Mouse (Mus musculus): ENCODE measurements at regions not wholly inside any gene's neighbourhood (a gene's known extent, or its start where the extent isn't known, plus 50 kb on each side); places are given as distances from the start of the nearest gene placed in this dataset.

GRCm38 (mm10) chr4:153542631-153543031 lies 60.0 kb upstream of the Ajap1 start:
- ATAC-seq (replicated peaks; ENCODE audit: poor library complexity, severe bottlenecking) = no peak

GRCm38 (mm10) chr4:153543900-153544648 lies 61.5 kb upstream of the Ajap1 start:
- no peak for ATAC-seq (replicated peaks; ENCODE audit: poor library complexity, severe bottlenecking)

GRCm38 (mm10) chr4:153546709-153547108 lies 64.1 kb upstream of the Ajap1 start:
- no peak for ATAC-seq (replicated peaks; ENCODE audit: poor library complexity, severe bottlenecking)

GRCm38 (mm10) chr4:153547111-153547510 lies 64.5 kb upstream of the Ajap1 start:
- no peak for ATAC-seq (replicated peaks; ENCODE audit: poor library complexity, severe bottlenecking)

- ATAC-seq (replicated peaks; ENCODE audit: poor library complexity, severe bottlenecking) = no peak
These were observed 65.3 kb upstream of the Ajap1 start for GRCm38 (mm10) chr4:153547871-153548270.

- no peak for ATAC-seq (replicated peaks; ENCODE audit: poor library complexity, severe bottlenecking)
These were observed 68.7 kb upstream of the Ajap1 start for GRCm38 (mm10) chr4:153551291-153551690.

- ATAC-seq (replicated peaks; ENCODE audit: poor library complexity, severe bottlenecking) = no peak
These were observed 69.9 kb upstream of the Ajap1 start for GRCm38 (mm10) chr4:153552483-153552882.

GRCm38 (mm10) chr4:153557812-153558608 lies 75.4 kb upstream of the Ajap1 start:
- no peak for ATAC-seq (replicated peaks; ENCODE audit: poor library complexity, severe bottlenecking)

- no peak for ATAC-seq (replicated peaks; ENCODE audit: poor library complexity, severe bottlenecking)
These were observed 77.0 kb upstream of the Ajap1 start for GRCm38 (mm10) chr4:153559568-153559967.

- no peak for ATAC-seq (replicated peaks; ENCODE audit: poor library complexity, severe bottlenecking)
These were observed 77.6 kb upstream of the Ajap1 start for GRCm38 (mm10) chr4:153560193-153560592.

- ATAC-seq (replicated peaks; ENCODE audit: poor library complexity, severe bottlenecking) = no peak
These were observed 78.3 kb upstream of the Ajap1 start for GRCm38 (mm10) chr4:153560956-153561355.

- no peak for ATAC-seq (replicated peaks; ENCODE audit: poor library complexity, severe bottlenecking)
These were observed 79.4 kb upstream of the Ajap1 start for GRCm38 (mm10) chr4:153561991-153562390.

- no peak for ATAC-seq (replicated peaks; ENCODE audit: poor library complexity, severe bottlenecking)
These were observed 84.8 kb upstream of the Ajap1 start for GRCm38 (mm10) chr4:153567329-153567973.

- no peak for ATAC-seq (replicated peaks; ENCODE audit: poor library complexity, severe bottlenecking)
These were observed 90.7 kb upstream of the Ajap1 start for GRCm38 (mm10) chr4:153573180-153573769.

GRCm38 (mm10) chr4:153593291-153593690 lies 110.7 kb upstream of the Ajap1 start:
- ATAC-seq (replicated peaks; ENCODE audit: poor library complexity, severe bottlenecking) = no peak

- no peak for ATAC-seq (replicated peaks; ENCODE audit: poor library complexity, severe bottlenecking)
These were observed 117.3 kb upstream of the Ajap1 start for GRCm38 (mm10) chr4:153599794-153600370.

- no peak for ATAC-seq (replicated peaks; ENCODE audit: poor library complexity, severe bottlenecking)
These were observed 119.9 kb upstream of the Ajap1 start for GRCm38 (mm10) chr4:153602496-153602895.

GRCm38 (mm10) chr4:153603056-153603840 lies 120.6 kb upstream of the Ajap1 start:
- no peak for ATAC-seq (replicated peaks; ENCODE audit: poor library complexity, severe bottlenecking)

- no peak for ATAC-seq (replicated peaks; ENCODE audit: poor library complexity, severe bottlenecking)
These were observed 121.3 kb upstream of the Ajap1 start for GRCm38 (mm10) chr4:153603936-153604335.

Data from granulocyte monocyte progenitor cell, adult 5-6 weeks (primary cell).